Mouse (Mus musculus): ENCODE data around the gene Glo1. TPM values are rescaled to one million over a fixed set of nuclear protein-coding genes. Genes with fewer than 3 reads are reported as not detected.
A peak's percentile ranks its signal among the peaks of the same experiment; 100 is the strongest.

Gene Glo1
- polyA plus RNA-seq, 1 experiment from 2014 or later = 190 TPM

DNA sequence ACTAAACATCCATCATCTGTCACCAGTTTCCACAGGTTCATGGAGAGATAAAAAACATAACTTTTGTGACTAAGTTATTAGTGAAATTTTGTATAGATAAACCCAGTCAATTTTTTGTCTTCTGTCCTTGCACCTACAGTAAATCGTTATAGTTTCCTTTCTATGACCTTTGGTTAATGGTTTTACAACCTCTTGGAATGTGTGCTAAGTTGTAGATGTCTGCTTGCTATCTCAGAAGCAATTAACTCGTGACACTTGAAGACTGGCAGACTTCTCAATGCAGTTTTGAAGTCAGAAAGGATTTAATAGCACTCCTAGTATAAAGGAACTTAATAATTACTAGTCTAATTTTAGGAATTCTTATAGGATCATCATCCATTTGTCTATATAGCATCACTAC is 6.1 kb downstream of the Glo1 start:
- DNase-seq (ENCODE audit: low spot score) = no peak
- TF ChIP-seq CTCF (IDR thresholded peaks at IDR 0.05; ENCODE audit: low read depth) = no peak
- TF ChIP-seq EP300 (optimal IDR thresholded peaks at IDR 0.05) = no peak
- Histone ChIP-seq H3K9me3 (ENCODE audit: control insufficient read depth, low read length) (no peaks in the 10 kb centered on the region), H3K27me3 (ENCODE audit: control insufficient read depth, insufficient read depth, low read length) (no peaks in the 10 kb centered on the region), H3K36me3 (ENCODE audit: control insufficient read depth, insufficient read depth, low read length) (no peaks in the 10 kb centered on the region), H3K4me3 (ENCODE audit: low read depth, low read length) (no peak overlapping the region), H3K9ac (ENCODE audit: low read length) (no peak overlapping the region), H3K4me1 (replicated peaks; ENCODE audit: control insufficient read depth, insufficient read depth) (no peaks in the 10 kb centered on the region), H3K4me2 (replicated peaks; ENCODE audit: low read depth) (no peak overlapping the region), H3K27ac (replicated peaks) (no peak overlapping the region)
- no peak for ATAC-seq (ENCODE audit: low FRiP score, low TSS enrichment)
- 45% methylated on average over 2 of the region's 2 CpGs for WGBS

DNA sequence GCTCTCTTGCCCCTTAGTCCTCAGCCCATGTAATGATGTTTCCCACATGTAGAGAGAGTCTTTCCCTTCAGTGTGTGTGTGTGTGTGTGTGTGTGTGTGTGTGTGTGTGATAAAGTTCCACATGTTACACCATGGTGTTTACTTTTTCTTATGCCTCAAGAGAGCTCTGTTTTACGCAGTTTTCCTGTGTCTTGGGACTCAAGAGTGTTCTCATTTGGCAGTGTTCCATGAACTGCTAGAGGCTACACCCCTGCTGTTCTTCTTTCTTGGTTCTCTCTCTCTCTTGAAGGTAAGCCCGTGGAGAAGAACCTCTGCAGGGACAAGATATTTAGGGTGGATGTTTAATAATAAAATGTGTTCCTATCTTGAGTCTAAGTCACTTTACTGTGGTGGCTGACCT is 7.5 kb downstream of the Glo1 start:
- Histone ChIP-seq H3K4me1 (replicated peaks; ENCODE audit: control insufficient read depth, insufficient read depth) (no peaks in the 10 kb centered on the region), H3K9me3 (ENCODE audit: control insufficient read depth, low read length) (no peaks in the 10 kb centered on the region), H3K36me3 (ENCODE audit: control insufficient read depth, insufficient read depth, low read length) (no peaks in the 10 kb centered on the region), H3K27ac (replicated peaks) (no peak overlapping the region), H3K9ac (ENCODE audit: low read length) (no peak overlapping the region), H3K27me3 (ENCODE audit: control insufficient read depth, insufficient read depth, low read length) (no peaks in the 10 kb centered on the region), H3K4me2 (replicated peaks; ENCODE audit: low read depth) (no peak overlapping the region), H3K4me3 (ENCODE audit: low read depth, low read length) (no peak overlapping the region)
- ATAC-seq (ENCODE audit: low FRiP score, low TSS enrichment) (no peak), DNase-seq (ENCODE audit: low spot score) (no peak)
- no peak for TF ChIP-seq CTCF (IDR thresholded peaks at IDR 0.05; ENCODE audit: low read depth)
- TF ChIP-seq EP300 (optimal IDR thresholded peaks at IDR 0.05) = no peak
- WGBS = 10% methylated on average over 2 of the region's 2 CpGs

DNA sequence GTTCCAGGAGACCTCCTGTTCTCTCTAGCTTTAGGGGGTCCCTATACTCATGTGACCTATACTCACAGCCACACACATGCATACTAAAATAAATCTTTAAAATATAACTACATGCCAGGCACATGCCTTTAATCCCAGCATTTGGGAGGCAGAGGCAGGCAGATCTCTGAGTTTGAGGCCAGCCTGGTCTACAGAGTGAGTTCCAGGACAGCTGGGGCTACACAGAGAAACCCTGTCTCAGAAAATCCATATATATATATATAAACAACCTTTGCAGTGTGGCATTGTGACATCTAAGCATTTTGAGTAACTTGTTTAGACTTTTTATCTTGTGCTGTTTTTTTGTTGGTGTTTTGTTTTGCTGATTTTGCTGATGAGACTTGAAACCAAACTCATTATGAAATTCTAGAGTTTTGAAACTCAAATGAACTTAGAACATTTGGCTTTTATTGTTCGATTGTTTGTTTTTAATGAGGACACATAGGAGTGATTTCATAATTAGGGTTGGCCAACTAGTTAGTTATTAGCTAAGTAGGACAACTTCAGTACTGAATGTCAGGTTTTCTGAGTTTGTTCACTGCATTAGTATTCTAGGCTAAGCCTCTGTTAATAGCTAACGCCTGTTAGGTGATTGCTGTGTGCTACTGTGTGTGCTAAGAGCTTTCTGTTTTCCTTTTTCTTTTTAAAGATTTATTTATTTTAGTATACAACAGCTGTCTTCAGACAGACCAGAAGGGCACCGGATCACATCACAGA is 8.4 kb downstream of the Glo1 start:
- Histone ChIP-seq H3K36me3 (ENCODE audit: control insufficient read depth, insufficient read depth, low read length) (no peaks in the 10 kb centered on the region), H3K9me3 (ENCODE audit: control insufficient read depth, low read length) (no peaks in the 10 kb centered on the region), H3K27me3 (ENCODE audit: control insufficient read depth, insufficient read depth, low read length) (no peaks in the 10 kb centered on the region), H3K27ac (replicated peaks) (no peak overlapping the region), H3K4me2 (replicated peaks; ENCODE audit: low read depth) (no peak overlapping the region), H3K4me1 (replicated peaks; ENCODE audit: control insufficient read depth, insufficient read depth) (no peaks in the 10 kb centered on the region), H3K9ac (ENCODE audit: low read length) (no peak overlapping the region), H3K4me3 (ENCODE audit: low read depth, low read length) (no peak overlapping the region)
- DNase-seq (ENCODE audit: low spot score) (no peak), ATAC-seq (ENCODE audit: low FRiP score, low TSS enrichment) (no peak)
- 60% methylated on average over 3 of the region's 3 CpGs for WGBS
- TF ChIP-seq CTCF (IDR thresholded peaks at IDR 0.05; ENCODE audit: low read depth) (no peak), EP300 (optimal IDR thresholded peaks at IDR 0.05) (no peak)

DNA sequence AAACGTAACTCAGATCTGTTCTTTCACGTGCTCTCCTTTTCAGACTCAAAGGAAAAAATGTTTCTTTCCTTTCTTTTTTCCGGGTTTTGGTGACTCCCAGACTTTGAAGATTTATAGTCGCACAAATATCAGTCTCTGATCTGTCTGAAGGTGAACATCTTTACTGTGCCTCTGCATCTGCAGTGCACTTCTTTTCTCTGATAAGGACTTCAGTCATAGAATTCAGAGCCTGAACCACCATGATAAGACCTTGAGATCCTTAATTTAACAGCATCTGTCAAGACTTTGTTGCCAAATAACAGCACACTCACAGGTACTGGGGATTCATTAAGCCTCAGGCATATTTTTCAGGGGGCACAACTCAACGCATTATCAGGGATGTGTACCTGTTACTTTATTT is 10.5 kb downstream of the Glo1 start:
- TF ChIP-seq CTCF (IDR thresholded peaks at IDR 0.05; ENCODE audit: low read depth) (no peak), EP300 (optimal IDR thresholded peaks at IDR 0.05) (no peak)
- no peak overlapping the region for H3K4me3 ChIP-seq (ENCODE audit: low read depth, low read length)
- H3K4me2 ChIP-seq (replicated peaks; ENCODE audit: low read depth) = no peak overlapping the region
- H3K27ac ChIP-seq (replicated peaks) = no peak overlapping the region
- no peaks in the 10 kb centered on the region for H3K36me3 ChIP-seq (ENCODE audit: control insufficient read depth, insufficient read depth, low read length)
- H3K4me1 ChIP-seq (replicated peaks; ENCODE audit: control insufficient read depth, insufficient read depth) = no peaks in the 10 kb centered on the region; the same call in 1 of the 2 replicates
- WGBS = 87% methylated on average over 5 of the region's 5 CpGs
- H3K27me3 ChIP-seq (ENCODE audit: control insufficient read depth, insufficient read depth, low read length) = no peaks in the 10 kb centered on the region
- no peaks in the 10 kb centered on the region for H3K9me3 ChIP-seq (ENCODE audit: control insufficient read depth, low read length)
- DNase-seq (ENCODE audit: low spot score) = no peak
- no peak for ATAC-seq (ENCODE audit: low FRiP score, low TSS enrichment)
- no peak overlapping the region for H3K9ac ChIP-seq (ENCODE audit: low read length)

DNA sequence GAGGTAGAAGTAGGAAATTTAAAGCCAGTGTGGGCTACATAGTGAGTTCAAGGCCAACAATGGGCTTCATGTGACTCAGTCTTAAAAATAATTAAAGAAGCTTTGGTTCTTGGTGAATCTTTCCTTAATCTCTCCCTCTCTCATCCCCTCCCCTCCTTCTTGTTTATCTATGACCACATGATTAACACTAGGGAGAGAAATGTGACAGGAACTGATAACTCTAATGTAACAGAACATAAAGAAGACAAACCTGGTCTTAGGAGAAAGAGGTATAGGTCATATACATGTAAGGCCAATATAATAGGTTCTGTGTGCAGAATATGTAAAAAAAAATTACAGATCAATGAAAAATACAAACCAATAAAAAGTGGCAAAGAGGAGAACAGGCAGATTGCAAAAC is 13.3 kb downstream of the Glo1 start:
- Histone ChIP-seq H3K27ac (replicated peaks) (no peak overlapping the region), H3K36me3 (ENCODE audit: control insufficient read depth, insufficient read depth, low read length) (no peaks in the 10 kb centered on the region), H3K9ac (ENCODE audit: low read length) (no peak overlapping the region), H3K9me3 (ENCODE audit: control insufficient read depth, low read length) (no peaks in the 10 kb centered on the region), H3K4me1 (replicated peaks; ENCODE audit: control insufficient read depth, insufficient read depth) (no peaks in the 10 kb centered on the region; the same call in none of the 2 replicates), H3K27me3 (ENCODE audit: control insufficient read depth, insufficient read depth, low read length) (no peaks in the 10 kb centered on the region), H3K4me3 (ENCODE audit: low read depth, low read length) (no peak overlapping the region), H3K4me2 (replicated peaks; ENCODE audit: low read depth) (no peak overlapping the region)
- DNase-seq (ENCODE audit: low spot score) (no peak), ATAC-seq (ENCODE audit: low FRiP score, low TSS enrichment) (no peak)
- no peak for TF ChIP-seq EP300 (optimal IDR thresholded peaks at IDR 0.05)
- TF ChIP-seq CTCF (IDR thresholded peaks at IDR 0.05; ENCODE audit: low read depth) = no peak

DNA sequence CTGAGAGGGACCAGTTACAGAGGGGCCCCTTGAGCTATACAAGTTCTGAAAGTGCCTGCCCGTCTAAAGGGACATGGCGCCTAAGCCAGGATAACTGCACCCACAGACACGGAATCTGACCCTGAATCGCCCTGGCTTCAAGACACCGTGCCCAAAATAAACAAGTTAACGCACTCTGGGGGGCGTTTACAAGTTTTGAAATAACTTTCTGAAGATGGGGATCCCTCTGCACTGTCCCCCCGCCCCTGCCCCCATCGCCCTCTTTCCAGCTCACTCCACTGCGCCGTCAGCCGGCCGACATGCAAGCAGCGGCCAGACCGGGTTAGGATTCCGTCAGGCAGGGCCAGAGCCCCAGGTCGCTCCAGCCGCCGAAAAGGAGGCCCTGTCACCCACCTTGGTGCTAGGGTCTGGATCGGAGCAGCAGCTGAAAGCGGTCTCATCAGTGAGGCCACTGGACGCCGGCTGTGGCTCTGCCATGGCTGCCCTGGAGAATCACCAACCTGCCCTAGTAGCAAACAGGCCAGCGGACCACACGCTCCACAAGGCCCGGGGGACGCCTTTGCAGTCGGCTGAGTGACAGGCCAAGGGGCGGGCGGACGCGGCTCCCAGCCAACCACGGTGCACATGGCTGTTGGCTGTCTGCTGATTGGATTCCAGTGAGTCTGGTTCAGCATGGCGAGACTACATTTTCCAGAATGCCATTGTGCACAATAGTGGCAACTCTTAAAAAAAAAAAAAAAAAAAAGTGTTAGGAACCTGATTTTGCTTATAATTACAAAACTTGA is 14.4 kb downstream of the Glo1 start:
- under 1% methylated on average over 34 of the region's 34 CpGs for WGBS

More for the DNA sequence above, 14.4 kb downstream of the Glo1 start:
- Histone ChIP-seq H3K4me3 (ENCODE audit: low read depth, low read length) (peak overlapping the region; percentile 67), H3K36me3 (ENCODE audit: control insufficient read depth, insufficient read depth, low read length) (no peaks in the 10 kb centered on the region), H3K27me3 (ENCODE audit: control insufficient read depth, insufficient read depth, low read length) (no peaks in the 10 kb centered on the region), H3K9me3 (ENCODE audit: control insufficient read depth, low read length) (no peaks in the 10 kb centered on the region), H3K4me2 (replicated peaks; ENCODE audit: low read depth) (peak overlapping the region; percentile 62), H3K9ac (ENCODE audit: low read length) (peak overlapping the region; percentile 86), H3K27ac (replicated peaks) (peak overlapping the region; percentile 92), H3K4me1 (replicated peaks; ENCODE audit: control insufficient read depth, insufficient read depth) (no peaks in the 10 kb centered on the region; the same call in none of the 2 replicates)
- ATAC-seq (ENCODE audit: low FRiP score, low TSS enrichment) = peak; percentile 99
- TF ChIP-seq CTCF (IDR thresholded peaks at IDR 0.05; ENCODE audit: low read depth) (peak; percentile 57), EP300 (optimal IDR thresholded peaks at IDR 0.05) (no peak)
- peak; percentile 99 for DNase-seq (ENCODE audit: low spot score)
